Mouse (Mus musculus): Measurements from ENCODE around the gene 2610301B20Rik.
"Not testable (repeated sequence)": the region's sequence is repeated elsewhere in the genome, so short reads cannot be mapped to it uniquely, and the experiment has no call there.

Gene 2610301B20Rik

GRCm38 (mm10) chr4:10873920-10874665, at the start of gene 2610301B20Rik:
2610301B20Rik (plus strand) TSS chr4:10874498.
- peak; percentile 83 to 87 for DNase-seq (ENCODE audit: low spot score in 2 of 2)

- no peak for DNase-seq (ENCODE audit: low spot score in 2 of 2)
These were observed 41.0 kb upstream of the 2610301B20Rik start for GRCm38 (mm10) chr4:10833273-10833672.

GRCm38 (mm10) chr4:10835252-10836051, 38.8 kb upstream of the 2610301B20Rik start:
- DNase-seq (ENCODE audit: low spot score in 2 of 2), result peak in 1 of 2 experiments; percentile 3

- no peak for DNase-seq (ENCODE audit: low spot score in 2 of 2)
These were observed 28.4 kb upstream of the 2610301B20Rik start for GRCm38 (mm10) chr4:10845848-10846247.

GRCm38 (mm10) chr4:10849812-10850211, 24.5 kb upstream of the 2610301B20Rik start:
- DNase-seq (ENCODE audit: low spot score in 2 of 2), result no peak

GRCm38 (mm10) chr4:10851013-10851412, 23.3 kb upstream of the 2610301B20Rik start:
- no peak for DNase-seq (ENCODE audit: low spot score in 2 of 2)

GRCm38 (mm10) chr4:10859174-10859573, 15.1 kb upstream of the 2610301B20Rik start:
- DNase-seq (ENCODE audit: low spot score in 2 of 2), result no peak

GRCm38 (mm10) chr4:10859911-10860581, 14.3 kb upstream of the 2610301B20Rik start:
- no peak for DNase-seq (ENCODE audit: low spot score in 2 of 2)

- no peak for DNase-seq (ENCODE audit: low spot score in 2 of 2)
These were observed 13.5 kb upstream of the 2610301B20Rik start for GRCm38 (mm10) chr4:10860825-10861224.

- DNase-seq (ENCODE audit: low spot score in 2 of 2), result not testable (repeated sequence)
These were observed 11.4 kb upstream of the 2610301B20Rik start for GRCm38 (mm10) chr4:10862882-10863281.

- DNase-seq (ENCODE audit: low spot score in 2 of 2), result no peak
These were observed 2.1 kb upstream of the 2610301B20Rik start for GRCm38 (mm10) chr4:10872231-10872630.

GRCm38 (mm10) chr4:10872685-10873539, 1.4 kb upstream of the 2610301B20Rik start:
- DNase-seq (ENCODE audit: low spot score in 2 of 2), result no peak

- peak in 1 of 2 experiments; percentile 5 for DNase-seq (ENCODE audit: low spot score in 2 of 2)
These were observed 764 bp upstream of the 2610301B20Rik start for GRCm38 (mm10) chr4:10873549-10873919.

GRCm38 (mm10) chr4:10874718-10875121, 422 bp downstream of the 2610301B20Rik start:
- peak; percentile 13 to 42 for DNase-seq (ENCODE audit: low spot score in 2 of 2)

- peak in 1 of 2 experiments; percentile 4 for DNase-seq (ENCODE audit: low spot score in 2 of 2)
These were observed 1.1 kb downstream of the 2610301B20Rik start for GRCm38 (mm10) chr4:10875407-10875806.

- no peak for DNase-seq (ENCODE audit: low spot score in 2 of 2)
These were observed 2.8 kb downstream of the 2610301B20Rik start for GRCm38 (mm10) chr4:10877057-10877456.

- DNase-seq (ENCODE audit: low spot score in 2 of 2), result no peak
These were observed 9.6 kb downstream of the 2610301B20Rik start for GRCm38 (mm10) chr4:10883740-10884408.

GRCm38 (mm10) chr4:10888835-10889234, 14.5 kb downstream of the 2610301B20Rik start:
- no peak for DNase-seq (ENCODE audit: low spot score in 2 of 2)

- DNase-seq (ENCODE audit: low spot score in 2 of 2), result no peak
These were observed 22.0 kb downstream of the 2610301B20Rik start for GRCm38 (mm10) chr4:10896262-10896661.

- DNase-seq (ENCODE audit: low spot score in 2 of 2), result no peak
These were observed 22.6 kb downstream of the 2610301B20Rik start for GRCm38 (mm10) chr4:10896859-10897258.

Data from urinary bladder, postnatal 36 days (tissue).